ENCODE assay signal across 32 mouse cellular contexts in the genomic region with DNA sequence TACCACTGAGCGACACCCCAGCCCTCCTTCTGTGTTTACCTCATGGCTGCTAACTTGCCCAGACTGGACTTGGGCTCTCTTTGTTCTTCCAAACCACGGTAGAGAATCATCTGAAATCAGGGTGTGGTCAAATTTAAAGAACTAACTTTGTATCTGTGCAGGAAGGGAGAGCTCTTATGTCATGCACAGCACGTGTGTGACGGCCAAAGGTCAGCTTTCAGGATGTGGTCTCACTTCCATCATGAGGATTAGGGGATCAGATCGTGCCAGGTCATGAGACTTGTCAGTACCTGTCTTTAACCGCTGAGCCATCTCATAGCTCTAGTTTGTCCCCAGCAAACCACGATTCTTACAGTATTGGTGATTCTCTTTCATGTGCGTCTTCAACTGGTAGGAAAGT. TPM values are rescaled to one million over a fixed set of nuclear protein-coding genes. Genes with fewer than 3 reads are reported as not detected.
A peak's percentile ranks its signal among the peaks of the same experiment; 100 is the strongest.
DNase-seq lines count a peak whose midpoint lies in the region; ATAC-seq lines count a peak whose summit lies in the region.
"Had no signal": no experiment of that assay in that cellular context is flagged by ENCODE, and none has a peak within 500 bp of the region (broad histone marks: within the 10 kb centered on the region; RNA-seq: fewer than 3 reads in every experiment).

No protein-coding gene starts in this region.

- peaks cover 10% of the 10 kb centered on the region for H3K4me1 ChIP-seq in embryonic facial prominence, embryonic 14.5 days (ENCODE audit: control insufficient read depth, insufficient read depth, low read length)
- peaks cover 22% of the 10 kb centered on the region for H3K4me1 ChIP-seq in embryonic facial prominence, embryonic 10.5 days

- no peaks in the 10 kb centered on the region; the same call in 1 of the 2 replicates for H3K27me3 ChIP-seq in embryonic facial prominence, embryonic 14.5 days (replicated peaks; ENCODE audit: control insufficient read depth, insufficient read depth, low read length)
- peaks cover 36% of the 10 kb centered on the region for H3K27me3 ChIP-seq in embryonic facial prominence, embryonic 10.5 days (replicated peaks; ENCODE audit: low read depth, poor library complexity, severe bottlenecking)

- H3K9me3 ChIP-seq in embryonic facial prominence, embryonic 14.5 days (ENCODE audit: control insufficient read depth, low read length), result no peaks in the 10 kb centered on the region
- no peaks in the 10 kb centered on the region for H3K9me3 ChIP-seq in embryonic facial prominence, embryonic 10.5 days
- H3K9me3 ChIP-seq: embryonic facial prominence, embryonic 13.5 days; forebrain, embryonic 13.5 days; heart, embryonic 12.5 days; heart, embryonic 15.5 days; hindbrain, embryonic 10.5 days; hindbrain, embryonic 13.5 days had no signal

- no peak overlapping the region for H3K4me2 ChIP-seq in embryonic facial prominence, embryonic 14.5 days (ENCODE audit: low read depth, low read length)
- H3K4me2 ChIP-seq: embryonic facial prominence, embryonic 13.5 days; forebrain, embryonic 13.5 days; heart, embryonic 12.5 days; heart, embryonic 15.5 days; hindbrain, embryonic 13.5 days had no signal

- no peak overlapping the region for H3K4me3 ChIP-seq in embryonic facial prominence, embryonic 14.5 days (ENCODE audit: low read depth, low read length)
- H3K4me3 ChIP-seq in embryonic facial prominence, embryonic 10.5 days, result no peak overlapping the region
- H3K4me3 ChIP-seq: embryonic facial prominence, embryonic 13.5 days; forebrain, embryonic 10.5 days; forebrain, embryonic 13.5 days; heart, embryonic 12.5 days; heart, embryonic 15.5 days; hindbrain, embryonic 10.5 days; hindbrain, embryonic 13.5 days had no signal

- H3K27ac ChIP-seq in embryonic facial prominence, embryonic 14.5 days (replicated peaks; ENCODE audit: low read depth, low read length), result no peak overlapping the region
- no peak overlapping the region for H3K27ac ChIP-seq in embryonic facial prominence, embryonic 10.5 days (replicated peaks)
- H3K27ac ChIP-seq: embryonic facial prominence, embryonic 13.5 days; forebrain, embryonic 10.5 days; forebrain, embryonic 13.5 days; heart, embryonic 15.5 days; hindbrain, embryonic 10.5 days; hindbrain, embryonic 13.5 days had no signal

- DNase-seq in embryonic facial prominence, embryonic 14.5 days (ENCODE audit: low spot score), result no peak
- no peak for DNase-seq in embryonic facial prominence, embryonic 10.5 days (ENCODE audit: low spot score)
- DNase-seq in kidney, adult 11 months, result no peak
- DNase-seq in gastrocnemius, adult 8-10 months (ENCODE audit: low spot score in 2 of 2), result no peak
- DNase-seq: adrenal gland, postnatal 10 days; adrenal gland, postnatal 36 days; B cell, adult 2 months; cerebellum, adult 18-20 months; cerebellum, adult 9-11 months; cerebellum, postnatal 25 days; gastrocnemius, postnatal 14 days; heart, adult 18-20 months; heart, postnatal 10 days; heart, postnatal 36 days had no signal

- no peak overlapping the region for H3K9ac ChIP-seq in embryonic facial prominence, embryonic 14.5 days (ENCODE audit: low read depth, low read length)
- H3K9ac ChIP-seq: embryonic facial prominence, embryonic 13.5 days; forebrain, embryonic 13.5 days; heart, embryonic 12.5 days; heart, embryonic 15.5 days; hindbrain, embryonic 13.5 days had no signal

- WGBS in embryonic facial prominence, embryonic 14.5 days, result 70% methylated on average over 8 of the region's 8 CpGs
- 80% methylated on average over 8 of the region's 8 CpGs for WGBS in embryonic facial prominence, embryonic 10.5 days

- no peaks in the 10 kb centered on the region for H3K36me3 ChIP-seq in embryonic facial prominence, embryonic 14.5 days (ENCODE audit: control insufficient read depth, insufficient read depth, low read length)
- H3K36me3 ChIP-seq in embryonic facial prominence, embryonic 10.5 days (replicated peaks), result no peaks in the 10 kb centered on the region
- H3K36me3 ChIP-seq: embryonic facial prominence, embryonic 13.5 days; forebrain, embryonic 10.5 days; heart, embryonic 12.5 days; heart, embryonic 15.5 days; hindbrain, embryonic 10.5 days; hindbrain, embryonic 13.5 days had no signal

- ATAC-seq in embryonic facial prominence, embryonic 14.5 days (ENCODE audit: low read depth), result 0 out of 2 replicates have a peak, but pooled peaks have one; percentile 31
- ATAC-seq in granulocyte monocyte progenitor cell, adult 5-6 weeks (replicated peaks; ENCODE audit: poor library complexity, severe bottlenecking), result peak; percentile 46
- ATAC-seq in megakaryocyte progenitor cell, adult 5-6 weeks (replicated peaks; ENCODE audit: poor library complexity), result 0 out of 2 replicates have a peak, but pooled peaks have one; percentile 12
- ATAC-seq: forebrain, embryonic 13.5 days; forebrain, embryonic 16.5 days; hindbrain, embryonic 16.5 days; inflammation-experienced regulatory T-cells, adult 6 months; intestine, embryonic 16.5 days had no signal

RNA-seq across cellular contexts. Expression of gene Tctex1d1, which starts 3.3 kb away (rescaled TPM):
- 0.94 and 1.2 TPM in 2 replicates for polyA plus RNA-seq in embryonic facial prominence, embryonic 14.5 days (2014; fragmentation: Nextera tagmentation; extraction: Ambion mirVana)
- polyA plus RNA-seq in embryonic facial prominence, embryonic 10.5 days (2016; fragmentation: Nextera tagmentation; extraction: Ambion mirVana), result 0.91 and 0.97 TPM in 2 replicates
- total RNA-seq in granulocyte monocyte progenitor cell, adult 5-6 weeks (2014; fragmentation: Nextera tagmentation), result 9.4 and 25.4 TPM in 2 replicates
- total RNA-seq in granulocyte monocyte progenitor cell, adult 5-6 weeks (2017), result 22.0 and 28.2 TPM in 2 replicates
- 16.7 and 17.0 TPM in 2 replicates for total RNA-seq in megakaryocyte progenitor cell, adult 5-6 weeks (2015)
- total RNA-seq in megakaryocyte progenitor cell, adult 5-6 weeks (2017), result 10.2 and 15.9 TPM in 2 replicates
- not detected for total RNA-seq in gastrocnemius, adult 8-10 months (2022)
- total RNA-seq: adrenal gland, adult 18-20 months; adrenal gland, postnatal 10 days; adrenal gland, postnatal 36 days; gastrocnemius, adult 18-20 months; gastrocnemius, postnatal 14 days; heart, adult 18-20 months; heart, postnatal 36 days; MEL had no signal
- polyA plus RNA-seq: heart, embryonic 12.5 days; heart, embryonic 15.5 days had no signal

RNA-seq across cellular contexts. Expression of gene Insl5, which starts 44.9 kb away (rescaled TPM):
- not detected in 2 replicates for polyA plus RNA-seq in embryonic facial prominence, embryonic 14.5 days (2014; fragmentation: Nextera tagmentation; extraction: Ambion mirVana)
- 0.30 TPM in 1 of 2 replicates, not detected in the other for polyA plus RNA-seq in embryonic facial prominence, embryonic 10.5 days (2016; fragmentation: Nextera tagmentation; extraction: Ambion mirVana)
- total RNA-seq in granulocyte monocyte progenitor cell, adult 5-6 weeks (2014; fragmentation: Nextera tagmentation), result not detected in 2 replicates
- not detected in 2 replicates for total RNA-seq in granulocyte monocyte progenitor cell, adult 5-6 weeks (2017)
- total RNA-seq in megakaryocyte progenitor cell, adult 5-6 weeks (2015), result not detected in 2 replicates
- not detected in 2 replicates for total RNA-seq in megakaryocyte progenitor cell, adult 5-6 weeks (2017)
- total RNA-seq in gastrocnemius, adult 8-10 months (2022), result not detected
- total RNA-seq: adrenal gland, adult 18-20 months; adrenal gland, postnatal 10 days; adrenal gland, postnatal 36 days; common myeloid progenitor, adult 5-6 weeks; gastrocnemius, adult 18-20 months; gastrocnemius, postnatal 14 days; gastrocnemius, postnatal 4 days; heart, adult 18-20 months; heart, postnatal 10 days; heart, postnatal 36 days; MEL had no signal
- polyA plus RNA-seq: embryonic facial prominence, embryonic 13.5 days; forebrain, embryonic 10.5 days; heart, embryonic 12.5 days; heart, embryonic 15.5 days; hindbrain, embryonic 10.5 days; hindbrain, embryonic 13.5 days; inflammation-experienced regulatory T-cells, adult 6 months had no signal

Comparison
In these comparisons a context has a peak if more than half of its experiments do, and no peak if none do; other contexts are left out.
1. RNA of gene Tctex1d1, which starts 3.3 kb away (total RNA-seq): 9.4 to 28.2 TPM in granulocyte monocyte progenitor cell, adult 5-6 weeks and 10.2 to 17.0 TPM in megakaryocyte progenitor cell, adult 5-6 weeks; not detected in gastrocnemius, adult 8-10 months; every median in the first group is over 10 times any median in the second.
2. Peak in every context shown above with its lines, with median percentiles within 50 percentile points of each other: ATAC-seq.